Comparison of ENCODE assay signal across 8 mouse cellular contexts in the genomic region with DNA sequence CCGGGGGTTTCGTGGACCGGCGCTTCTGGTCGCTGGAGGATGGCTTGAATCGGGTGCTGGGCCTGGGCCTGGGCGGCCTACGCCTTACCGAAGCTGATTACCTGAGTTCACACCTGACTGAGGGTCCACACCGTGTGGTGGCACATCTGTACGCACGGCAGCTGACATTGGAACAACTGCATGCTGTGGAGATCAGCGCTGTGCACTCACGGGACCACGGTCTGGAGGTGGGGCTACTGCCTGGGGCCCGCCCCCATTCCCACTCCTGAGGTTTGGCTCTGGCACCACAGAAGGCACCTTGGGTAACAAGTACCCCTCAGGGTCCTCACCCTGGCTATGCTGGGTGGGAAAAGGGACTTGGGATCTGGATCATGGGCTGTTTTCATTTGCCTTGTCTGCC. TPM values are rescaled to one million over a fixed set of nuclear protein-coding genes. Genes with fewer than 3 reads are reported as not detected.
DNase-seq lines count a peak whose midpoint lies in the region; ATAC-seq and TF ChIP-seq lines count a peak whose summit lies in the region.

No protein-coding gene starts in this region.

- peak overlapping the region; percentile 72 for H3K9ac ChIP-seq in forebrain, embryonic 11.5 days (ENCODE audit: low read length)
- H3K9ac ChIP-seq in intestine, embryonic 15.5 days: peak overlapping the region; percentile 88
- peak overlapping the region; percentile 89 for H3K9ac ChIP-seq in liver, embryonic 13.5 days

- DNase-seq in ovary, postnatal 10 days (ENCODE audit: low spot score): peak; percentile 20
- DNase-seq in ovary, adult 18-20 months (ENCODE audit: low spot score): no peak
- no peak for DNase-seq in forebrain, embryonic 11.5 days (ENCODE audit: low spot score)
- DNase-seq in liver, embryonic 13.5 days: peak; percentile 26
- no peak for DNase-seq in MN1 (ENCODE audit: low spot score)

- H3K4me3 ChIP-seq in forebrain, embryonic 11.5 days (ENCODE audit: low read depth, low read length): peak overlapping the region; percentile 54
- H3K4me3 ChIP-seq in intestine, embryonic 15.5 days (replicated peaks): peak overlapping the region; percentile 90
- H3K4me3 ChIP-seq in liver, embryonic 13.5 days (replicated peaks): peak overlapping the region; percentile 86
- H3K4me3 ChIP-seq in myocyte: peak overlapping the region; percentile 87

- H3K4me2 ChIP-seq in forebrain, embryonic 11.5 days (ENCODE audit: low read depth, low read length, severe bottlenecking): peak overlapping the region; percentile 95
- peak overlapping the region; percentile 89 for H3K4me2 ChIP-seq in intestine, embryonic 15.5 days (replicated peaks)
- peak overlapping the region; percentile 97 for H3K4me2 ChIP-seq in liver, embryonic 13.5 days
- peak overlapping the region; percentile 73 for H3K4me2 ChIP-seq in myocyte (ENCODE audit: low read depth)

- H3K27ac ChIP-seq in forebrain, embryonic 11.5 days (ENCODE audit: low read depth, low read length): peak overlapping the region; percentile 5; the same call in 1 of the 2 replicates
- H3K27ac ChIP-seq in intestine, embryonic 15.5 days: peak overlapping the region; percentile 86
- peak overlapping the region; percentile 79 for H3K27ac ChIP-seq in liver, embryonic 13.5 days

- 2% methylated on average over 16 of the region's 16 CpGs for WGBS in forebrain, embryonic 11.5 days
- WGBS in intestine, embryonic 15.5 days: 2% methylated on average over 16 of the region's 16 CpGs
- WGBS in liver, embryonic 13.5 days (ENCODE audit: insufficient replicate concordance): 2% methylated on average over 16 of the region's 16 CpGs

- H3K27me3 ChIP-seq in forebrain, embryonic 11.5 days (ENCODE audit: control insufficient read depth, insufficient read depth, low read length): no peaks in the 10 kb centered on the region
- H3K27me3 ChIP-seq in intestine, embryonic 15.5 days (replicated peaks): no peaks in the 10 kb centered on the region
- no peaks in the 10 kb centered on the region for H3K27me3 ChIP-seq in liver, embryonic 13.5 days
- H3K27me3 ChIP-seq in myocyte (ENCODE audit: control insufficient read depth, insufficient read depth, insufficient read length): no peaks in the 10 kb centered on the region

- peak; percentile 53 for TF ChIP-seq POLR2A in myocyte (IDR thresholded peaks at IDR 0.05; ENCODE audit: insufficient read length, low read depth)

- H3ac ChIP-seq in myocyte (ENCODE audit: control insufficient read depth, insufficient read length): peak overlapping the region; percentile 35

- H3K4me1 ChIP-seq in forebrain, embryonic 11.5 days (replicated peaks; ENCODE audit: control insufficient read depth, insufficient read depth, low read length): peaks cover 3% of the 10 kb centered on the region; the same call in 1 of the 2 replicates
- H3K4me1 ChIP-seq in intestine, embryonic 15.5 days (replicated peaks): peaks cover 10% of the 10 kb centered on the region
- peaks cover 24% of the 10 kb centered on the region for H3K4me1 ChIP-seq in liver, embryonic 13.5 days (replicated peaks)

- peaks cover 12% of the 10 kb centered on the region; the same call in 1 of the 2 replicates for H3K36me3 ChIP-seq in forebrain, embryonic 11.5 days (ENCODE audit: control insufficient read depth, insufficient read depth, low read length)
- H3K36me3 ChIP-seq in intestine, embryonic 15.5 days: peaks cover 42% of the 10 kb centered on the region
- H3K36me3 ChIP-seq in liver, embryonic 13.5 days: peaks cover 65% of the 10 kb centered on the region
- peaks cover 23% of the 10 kb centered on the region for H3K36me3 ChIP-seq in myocyte (ENCODE audit: control insufficient read depth, insufficient read depth)

- peaks cover 7% of the 10 kb centered on the region for H3K79me2 ChIP-seq in myocyte (ENCODE audit: control insufficient read depth, insufficient read depth)

- peak; percentile 7 for ATAC-seq in activated CD4-positive, CD25-positive, alpha-beta regulatory T cell, adult 4 months
- ATAC-seq in forebrain, embryonic 11.5 days (replicated peaks; ENCODE audit: low FRiP score): peak; percentile 55
- ATAC-seq in intestine, embryonic 15.5 days: peak; percentile 73
- peak; percentile 41 for ATAC-seq in liver, embryonic 13.5 days (ENCODE audit: low read depth)

- H3K9me3 ChIP-seq in forebrain, embryonic 11.5 days (ENCODE audit: control insufficient read depth, low read length): no peaks in the 10 kb centered on the region
- no peaks in the 10 kb centered on the region for H3K9me3 ChIP-seq in intestine, embryonic 15.5 days
- no peaks in the 10 kb centered on the region for H3K9me3 ChIP-seq in liver, embryonic 13.5 days (replicated peaks)

TF ChIP-seq in myocyte, 11 proteins besides CTCF, POLR2A, EP300 and RAD21:
- no peak for TF ChIP-seq CEBPB (IDR thresholded peaks at IDR 0.05; ENCODE audit: insufficient read depth, poor library complexity, severe bottlenecking)
- no peak for TF ChIP-seq REST (IDR thresholded peaks at IDR 0.05; ENCODE audit: insufficient read depth, insufficient read length)
- TF ChIP-seq SRF (IDR thresholded peaks at IDR 0.05; ENCODE audit: control insufficient read depth, insufficient read length, low read depth): peak; percentile 27
- TF ChIP-seq TCF12 (IDR thresholded peaks at IDR 0.05; ENCODE audit: insufficient read depth, poor library complexity, severe bottlenecking): no peak
- TF ChIP-seq USF1 (IDR thresholded peaks at IDR 0.05; ENCODE audit: low read depth): no peak
- TF ChIP-seq E2F4 (IDR thresholded peaks at IDR 0.05; ENCODE audit: insufficient read depth): no peak
- peak; percentile 89 for TF ChIP-seq POLR2AphosphoS2 (IDR thresholded peaks at IDR 0.05; ENCODE audit: insufficient read length, low read depth)
- no peak for TF ChIP-seq TCF3 (IDR thresholded peaks at IDR 0.05; ENCODE audit: insufficient read length, low read depth)
- no peak for TF ChIP-seq MAX (IDR thresholded peaks at IDR 0.05; ENCODE audit: low read depth)
- peak in 2 of 3 experiments; percentile 3 to 60 for TF ChIP-seq MYOG (IDR thresholded peaks at IDR 0.05; ENCODE audit: control insufficient read depth in 1 of 3, insufficient read depth in 1 of 3, insufficient read length in 2 of 3, low read depth in 2 of 3)
- peak in 1 of 3 experiments; percentile 26 for TF ChIP-seq MYOD1 (IDR thresholded peaks at IDR 0.05; ENCODE audit: control insufficient read depth in 1 of 3, insufficient read length in 2 of 3, low read depth in 2 of 3)

RNA-seq across cellular contexts. Expression of a gene that starts 0.9 kb away (rescaled TPM):
- polyA plus RNA-seq in activated CD4-positive, CD25-positive, alpha-beta regulatory T cell, adult 4 months (2017; shearing (Covaris generic)): 10 to 100 TPM; 86.6 to 90.3 TPM
- polyA plus RNA-seq in forebrain, embryonic 11.5 days (2014; fragmentation: Nextera tagmentation; extraction: Ambion mirVana): 120 and 137 TPM in 2 replicates
- 128 and 143 TPM in 2 replicates for polyA plus RNA-seq in intestine, embryonic 15.5 days (2015; fragmentation: Nextera tagmentation; extraction: Ambion mirVana)
- polyA plus RNA-seq in liver, embryonic 13.5 days (2015; fragmentation: Nextera tagmentation; extraction: Ambion mirVana): 53.6 and 55.1 TPM in 2 replicates
- 46.1 TPM for polyA plus RNA-seq in myocyte (2012; fragmentation: generic; extraction: Trizol)

RNA-seq across cellular contexts. Expression of a gene that starts 24.6 kb away (rescaled TPM):
- polyA plus RNA-seq in activated CD4-positive, CD25-positive, alpha-beta regulatory T cell, adult 4 months (2017; shearing (Covaris generic)): 10 to 100 TPM; 29.7 to 31.8 TPM
- polyA plus RNA-seq in forebrain, embryonic 11.5 days (2014; fragmentation: Nextera tagmentation; extraction: Ambion mirVana): 50.4 and 52.4 TPM in 2 replicates
- 39.6 and 42.0 TPM in 2 replicates for polyA plus RNA-seq in intestine, embryonic 15.5 days (2015; fragmentation: Nextera tagmentation; extraction: Ambion mirVana)
- polyA plus RNA-seq in liver, embryonic 13.5 days (2015; fragmentation: Nextera tagmentation; extraction: Ambion mirVana): 12.1 and 13.9 TPM in 2 replicates
- polyA plus RNA-seq in myocyte (2012; fragmentation: generic; extraction: Trizol): 25.2 TPM

RNA-seq across cellular contexts. Expression of a gene that starts 53.4 kb away (rescaled TPM):
- polyA plus RNA-seq in activated CD4-positive, CD25-positive, alpha-beta regulatory T cell, adult 4 months (2017; shearing (Covaris generic)): 10 to 100 TPM; 25.9 to 33.6 TPM
- 69.9 and 77.2 TPM in 2 replicates for polyA plus RNA-seq in forebrain, embryonic 11.5 days (2014; fragmentation: Nextera tagmentation; extraction: Ambion mirVana)
- 71.2 and 77.9 TPM in 2 replicates for polyA plus RNA-seq in intestine, embryonic 15.5 days (2015; fragmentation: Nextera tagmentation; extraction: Ambion mirVana)
- 22.6 and 24.5 TPM in 2 replicates for polyA plus RNA-seq in liver, embryonic 13.5 days (2015; fragmentation: Nextera tagmentation; extraction: Ambion mirVana)
- 59.3 TPM for polyA plus RNA-seq in myocyte (2012; fragmentation: generic; extraction: Trizol)

RNA-seq across cellular contexts. Expression of a gene that starts 58.2 kb away (rescaled TPM):
- not detected for polyA plus RNA-seq in activated CD4-positive, CD25-positive, alpha-beta regulatory T cell, adult 4 months (2017; shearing (Covaris generic))
- not detected in 2 replicates for polyA plus RNA-seq in forebrain, embryonic 11.5 days (2014; fragmentation: Nextera tagmentation; extraction: Ambion mirVana)
- not detected in 2 replicates for polyA plus RNA-seq in intestine, embryonic 15.5 days (2015; fragmentation: Nextera tagmentation; extraction: Ambion mirVana)
- polyA plus RNA-seq in liver, embryonic 13.5 days (2015; fragmentation: Nextera tagmentation; extraction: Ambion mirVana): not detected in 2 replicates
- polyA plus RNA-seq in myocyte (2012; fragmentation: generic; extraction: Trizol): 0.04 TPM

RNA-seq across cellular contexts. Expression of a gene that starts 59.3 kb away (rescaled TPM):
- polyA plus RNA-seq in activated CD4-positive, CD25-positive, alpha-beta regulatory T cell, adult 4 months (2017; shearing (Covaris generic)): 10 to 100 TPM; 26.7 to 26.8 TPM
- 23.9 TPM in 2 replicates for polyA plus RNA-seq in forebrain, embryonic 11.5 days (2014; fragmentation: Nextera tagmentation; extraction: Ambion mirVana)
- 34.0 and 36.1 TPM in 2 replicates for polyA plus RNA-seq in intestine, embryonic 15.5 days (2015; fragmentation: Nextera tagmentation; extraction: Ambion mirVana)
- polyA plus RNA-seq in liver, embryonic 13.5 days (2015; fragmentation: Nextera tagmentation; extraction: Ambion mirVana): 12.3 and 13.3 TPM in 2 replicates
- 79.5 TPM for polyA plus RNA-seq in myocyte (2012; fragmentation: generic; extraction: Trizol)

Comparison
In these comparisons a context has a peak if more than half of its experiments do, and no peak if none do; other contexts are left out.
1. DNase-seq: peak in ovary, postnatal 10 days (single experiment) and liver, embryonic 13.5 days (single experiment); none in ovary, adult 18-20 months (single experiment), forebrain, embryonic 11.5 days (single experiment) and MN1 (single experiment).
2. ATAC-seq: peak in every context shown above with its lines; median percentile 73 in intestine, embryonic 15.5 days; 55 in forebrain, embryonic 11.5 days; 41 in liver, embryonic 13.5 days; 7 in activated CD4-positive, CD25-positive, alpha-beta regulatory T cell, adult 4 months.
3. H3K27ac ChIP-seq: peak in every context shown above with its lines; median percentile 86 in intestine, embryonic 15.5 days; 79 in liver, embryonic 13.5 days; 5 in forebrain, embryonic 11.5 days.
4. Peak in every context shown above with its lines, with median percentiles within 50 percentile points of each other: H3K4me2 ChIP-seq, H3K4me3 ChIP-seq and H3K9ac ChIP-seq.